Mouse (Mus musculus): ENCODE data around the gene Cfl1. TPM values are rescaled to one million over a fixed set of nuclear protein-coding genes. Genes with fewer than 3 reads are reported as not detected.

Cfl1 gene
- 2,455 and 2,528 TPM in 2 replicates for polyA plus RNA-seq (2014; fragmentation: Nextera tagmentation; extraction: Ambion mirVana)

DNA sequence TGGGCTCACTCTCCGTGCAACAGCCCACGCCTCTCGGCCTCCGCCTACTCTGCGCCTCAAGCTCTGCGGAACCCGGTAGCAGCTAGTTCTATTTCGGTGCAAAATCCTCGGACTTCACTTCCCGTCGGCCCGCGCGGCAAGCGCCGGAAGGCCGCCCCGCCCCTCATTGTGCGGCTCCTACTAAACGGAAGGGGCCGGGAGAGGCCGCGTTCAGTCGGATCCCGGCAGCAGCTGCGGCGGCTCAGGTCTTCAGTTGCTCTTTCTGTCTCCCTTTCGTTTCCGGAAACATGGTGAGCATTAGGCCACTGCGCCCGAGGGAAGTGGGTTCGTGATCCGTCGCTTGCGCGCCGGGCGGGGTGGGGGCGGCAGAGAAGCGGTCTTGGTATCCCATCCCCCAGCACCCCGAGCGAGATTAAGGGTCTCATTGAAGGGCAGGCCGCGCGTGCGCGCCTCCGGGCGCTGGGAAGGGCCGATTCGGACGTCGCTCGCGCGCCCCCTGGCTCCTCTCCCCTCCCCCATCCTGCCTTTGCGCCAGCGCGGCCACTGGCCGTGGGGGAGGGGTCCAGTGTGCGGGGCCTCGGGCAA lies at the start of gene Cfl1:
TSS of gene Cfl1 (plus strand) at position 143 of the 585 bp plus-strand sequence.
- no peaks in the 10 kb centered on the region for H3K9me3 ChIP-seq (replicated peaks; ENCODE audit: control insufficient read depth, low read length)
- H3K36me3 ChIP-seq (ENCODE audit: control insufficient read depth, insufficient read depth, low read length) = peaks cover 22% of the 10 kb centered on the region
- peak within 1 kb of the TSS; percentile 82 for H3K4me2 ChIP-seq
- peak within 1 kb of the TSS; percentile 100 for H3K27ac ChIP-seq (ENCODE audit: low read depth, low read length)
- peak within 1 kb of the TSS; percentile 95 for H3K9ac ChIP-seq (ENCODE audit: low read depth, low read length)
- H3K27me3 ChIP-seq (ENCODE audit: control insufficient read depth, insufficient read depth, low read length) = no peaks in the 10 kb centered on the region
- H3K4me3 ChIP-seq (ENCODE audit: low read depth, low read length) = peak within 1 kb of the TSS; percentile 90
- peaks cover 19% of the 10 kb centered on the region for H3K4me1 ChIP-seq (ENCODE audit: control insufficient read depth, insufficient read depth, low read length)
- peak; percentile 57 for ATAC-seq (replicated peaks; ENCODE audit: insufficient number of reproducible peaks, low FRiP score, low TSS enrichment)
- WGBS (ENCODE audit: insufficient replicate concordance) = under 1% methylated on average over 54 of the region's 62 CpGs

DNA sequence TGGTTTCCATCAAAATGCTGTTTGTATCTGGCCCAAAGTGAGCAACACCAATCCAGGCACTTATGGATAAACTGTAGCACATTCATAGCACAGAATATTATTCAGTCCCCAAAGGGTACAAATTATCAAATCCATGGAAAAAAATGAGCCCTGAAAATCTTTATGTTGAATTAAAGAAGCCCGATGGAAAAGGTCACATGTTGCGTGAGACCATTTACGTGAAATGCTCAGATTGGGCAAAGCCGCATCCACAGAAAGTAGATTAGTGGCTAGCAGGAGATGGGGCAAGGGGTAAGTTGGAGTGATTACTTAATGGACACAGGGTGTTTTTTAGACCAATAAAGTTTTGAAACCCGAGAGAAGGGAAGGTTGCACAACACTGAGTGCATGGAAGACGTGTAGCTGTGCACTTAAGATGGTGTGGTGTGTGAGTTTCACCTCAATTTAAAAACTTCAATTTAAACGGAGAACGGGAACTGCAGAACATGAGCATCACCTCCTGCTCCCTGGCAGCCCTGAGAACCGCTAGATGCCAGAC lies 45.8 kb upstream of the Cfl1 start:
- Histone ChIP-seq H3K36me3 (ENCODE audit: control insufficient read depth, insufficient read depth, low read length) (no peaks in the 10 kb centered on the region), H3K4me1 (ENCODE audit: control insufficient read depth, insufficient read depth, low read length) (peaks cover 19% of the 10 kb centered on the region), H3K9ac (ENCODE audit: low read depth, low read length) (no peak overlapping the region), H3K9me3 (replicated peaks; ENCODE audit: control insufficient read depth, low read length) (peaks cover 4% of the 10 kb centered on the region), H3K27ac (ENCODE audit: low read depth, low read length) (no peak overlapping the region), H3K4me3 (ENCODE audit: low read depth, low read length) (no peak overlapping the region), H3K27me3 (ENCODE audit: control insufficient read depth, insufficient read depth, low read length) (peaks cover 45% of the 10 kb centered on the region), H3K4me2 (no peak overlapping the region)
- ATAC-seq (replicated peaks; ENCODE audit: insufficient number of reproducible peaks, low FRiP score, low TSS enrichment) = no peak
- WGBS (ENCODE audit: insufficient replicate concordance) = 63% methylated on average over 9 of the region's 9 CpGs

DNA sequence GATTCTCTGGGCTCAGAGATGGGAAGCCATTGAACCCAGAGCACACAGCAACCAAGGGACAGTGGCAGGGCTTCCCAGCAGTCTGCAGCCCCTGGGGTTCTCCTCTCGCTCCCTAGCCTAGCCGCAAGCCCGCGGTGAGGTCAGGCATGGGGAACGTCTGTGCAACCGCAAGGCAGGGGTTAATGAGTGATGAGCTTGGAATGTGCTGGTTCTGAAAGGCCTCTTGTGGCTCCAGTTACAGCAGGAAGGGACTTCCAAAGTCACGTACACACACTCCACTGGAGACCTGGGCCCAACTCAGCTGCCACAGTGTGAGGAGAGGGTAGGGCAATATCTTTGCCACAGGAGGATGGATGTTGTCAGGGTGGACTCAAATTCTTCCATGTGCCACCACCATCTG lies 45.3 kb upstream of the Cfl1 start:
- no peak overlapping the region for H3K4me3 ChIP-seq (ENCODE audit: low read depth, low read length)
- no peaks in the 10 kb centered on the region for H3K36me3 ChIP-seq (ENCODE audit: control insufficient read depth, insufficient read depth, low read length)
- WGBS (ENCODE audit: insufficient replicate concordance) = 27% methylated on average over 7 of the region's 7 CpGs
- peaks cover 4% of the 10 kb centered on the region for H3K9me3 ChIP-seq (replicated peaks; ENCODE audit: control insufficient read depth, low read length)
- peaks cover 48% of the 10 kb centered on the region for H3K27me3 ChIP-seq (ENCODE audit: control insufficient read depth, insufficient read depth, low read length)
- ATAC-seq (replicated peaks; ENCODE audit: insufficient number of reproducible peaks, low FRiP score, low TSS enrichment) = no peak
- H3K9ac ChIP-seq (ENCODE audit: low read depth, low read length) = no peak overlapping the region
- H3K27ac ChIP-seq (ENCODE audit: low read depth, low read length) = no peak overlapping the region
- peaks cover 19% of the 10 kb centered on the region for H3K4me1 ChIP-seq (ENCODE audit: control insufficient read depth, insufficient read depth, low read length)
- H3K4me2 ChIP-seq = no peak overlapping the region

GRCm38 (mm10) chr19:5445747-5446146 lies 44.5 kb upstream of the Cfl1 start:
- Histone ChIP-seq H3K27ac (ENCODE audit: low read depth, low read length) (no peak overlapping the region), H3K9me3 (replicated peaks; ENCODE audit: control insufficient read depth, low read length) (no peaks in the 10 kb centered on the region), H3K4me3 (ENCODE audit: low read depth, low read length) (no peak overlapping the region), H3K4me2 (no peak overlapping the region), H3K4me1 (ENCODE audit: control insufficient read depth, insufficient read depth, low read length) (peaks cover 21% of the 10 kb centered on the region), H3K9ac (ENCODE audit: low read depth, low read length) (no peak overlapping the region), H3K36me3 (ENCODE audit: control insufficient read depth, insufficient read depth, low read length) (no peaks in the 10 kb centered on the region), H3K27me3 (ENCODE audit: control insufficient read depth, insufficient read depth, low read length) (peaks cover 53% of the 10 kb centered on the region)
- no peak for ATAC-seq (replicated peaks; ENCODE audit: insufficient number of reproducible peaks, low FRiP score, low TSS enrichment)
- WGBS (ENCODE audit: insufficient replicate concordance) = 85% methylated on average over 5 of the region's 5 CpGs

GRCm38 (mm10) chr19:5447515-5448353 lies 42.5 kb upstream of the Cfl1 start, which contains the start of gene Fosl1:
Fosl1 (plus strand) TSS chr19:5447547.
- peak within 1 kb of the TSS; percentile 92 for H3K4me2 ChIP-seq
- H3K36me3 ChIP-seq (ENCODE audit: control insufficient read depth, insufficient read depth, low read length) = no peaks in the 10 kb centered on the region
- peak within 1 kb of the TSS; percentile 50 for H3K9ac ChIP-seq (ENCODE audit: low read depth, low read length)
- 1% methylated on average over 66 of the region's 70 CpGs for WGBS (ENCODE audit: insufficient replicate concordance)
- peaks cover 21% of the 10 kb centered on the region for H3K4me1 ChIP-seq (ENCODE audit: control insufficient read depth, insufficient read depth, low read length)
- ATAC-seq (replicated peaks; ENCODE audit: insufficient number of reproducible peaks, low FRiP score, low TSS enrichment) = peak; percentile 53; the same call in 1 of the 2 replicates
- H3K27ac ChIP-seq (ENCODE audit: low read depth, low read length) = no peak within 1 kb of the TSS
- no peaks in the 10 kb centered on the region for H3K9me3 ChIP-seq (replicated peaks; ENCODE audit: control insufficient read depth, low read length)
- H3K4me3 ChIP-seq (ENCODE audit: low read depth, low read length) = peak within 1 kb of the TSS; percentile 57
- H3K27me3 ChIP-seq (ENCODE audit: control insufficient read depth, insufficient read depth, low read length) = peaks cover 53% of the 10 kb centered on the region

DNA sequence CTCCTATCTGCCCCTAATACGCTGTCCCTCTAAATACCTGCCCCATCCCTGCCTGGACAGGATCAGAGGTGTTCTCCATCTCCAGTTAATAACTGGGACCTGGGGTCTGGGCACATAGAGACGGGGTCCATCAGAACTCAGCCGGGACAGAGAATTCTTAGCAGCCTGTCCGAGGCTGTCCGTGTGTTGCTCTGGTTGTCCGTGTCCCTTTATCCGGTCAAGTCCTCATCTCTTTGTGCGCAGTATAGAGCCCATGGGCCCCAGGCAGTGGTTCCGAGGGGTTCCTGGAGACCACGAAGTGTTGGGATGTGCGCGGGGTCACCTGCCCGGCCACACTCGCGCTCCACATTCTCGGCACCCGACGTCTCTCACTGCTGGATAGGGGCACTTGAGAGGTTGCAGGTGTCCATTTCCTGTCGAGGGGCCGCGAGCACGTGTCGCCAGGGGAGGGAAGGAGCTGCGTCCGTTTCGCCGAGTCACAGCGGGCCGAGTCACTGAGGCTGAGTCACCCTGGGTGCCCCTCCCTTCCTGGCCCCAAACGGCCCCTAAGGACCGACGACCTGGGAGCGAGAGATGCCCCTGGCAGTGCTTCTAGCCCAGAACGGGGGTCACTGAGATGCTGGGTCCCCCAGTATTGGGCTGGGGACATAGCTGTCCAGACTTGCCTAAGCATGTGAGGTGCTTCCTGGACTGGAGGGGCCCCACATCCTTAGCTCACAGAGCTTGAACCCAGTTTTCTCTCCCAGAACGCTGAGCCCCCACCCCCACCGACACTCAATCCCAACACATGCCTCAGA lies 41.7 kb upstream of the Cfl1 start:
- peak overlapping the region; percentile 92 for H3K4me2 ChIP-seq
- no peaks in the 10 kb centered on the region for H3K9me3 ChIP-seq (replicated peaks; ENCODE audit: control insufficient read depth, low read length)
- H3K4me3 ChIP-seq (ENCODE audit: low read depth, low read length) = peak overlapping the region; percentile 57
- ATAC-seq (replicated peaks; ENCODE audit: insufficient number of reproducible peaks, low FRiP score, low TSS enrichment) = peak; percentile 53; the same call in 1 of the 2 replicates
- WGBS (ENCODE audit: insufficient replicate concordance) = 7% methylated on average over 30 of the region's 36 CpGs
- no peak overlapping the region for H3K27ac ChIP-seq (ENCODE audit: low read depth, low read length)
- H3K36me3 ChIP-seq (ENCODE audit: control insufficient read depth, insufficient read depth, low read length) = no peaks in the 10 kb centered on the region
- H3K27me3 ChIP-seq (ENCODE audit: control insufficient read depth, insufficient read depth, low read length) = peaks cover 53% of the 10 kb centered on the region
- peaks cover 21% of the 10 kb centered on the region for H3K4me1 ChIP-seq (ENCODE audit: control insufficient read depth, insufficient read depth, low read length)
- H3K9ac ChIP-seq (ENCODE audit: low read depth, low read length) = peak overlapping the region; percentile 50; the same call in 1 of the 2 replicates

GRCm38 (mm10) chr19:5449673-5450072 lies 40.6 kb upstream of the Cfl1 start:
- Histone ChIP-seq H3K4me1 (ENCODE audit: control insufficient read depth, insufficient read depth, low read length) (peaks cover 21% of the 10 kb centered on the region), H3K4me3 (ENCODE audit: low read depth, low read length) (no peak overlapping the region), H3K36me3 (ENCODE audit: control insufficient read depth, insufficient read depth, low read length) (no peaks in the 10 kb centered on the region), H3K9me3 (replicated peaks; ENCODE audit: control insufficient read depth, low read length) (no peaks in the 10 kb centered on the region), H3K27ac (ENCODE audit: low read depth, low read length) (no peak overlapping the region), H3K9ac (ENCODE audit: low read depth, low read length) (no peak overlapping the region), H3K4me2 (no peak overlapping the region), H3K27me3 (ENCODE audit: control insufficient read depth, insufficient read depth, low read length) (peaks cover 48% of the 10 kb centered on the region)
- no peak for ATAC-seq (replicated peaks; ENCODE audit: insufficient number of reproducible peaks, low FRiP score, low TSS enrichment)
- 77% methylated on average over 3 of the region's 3 CpGs for WGBS (ENCODE audit: insufficient replicate concordance)

GRCm38 (mm10) chr19:5451766-5452165 lies 38.5 kb upstream of the Cfl1 start:
- WGBS (ENCODE audit: insufficient replicate concordance) = 70% methylated on average over 6 of the region's 6 CpGs

More at GRCm38 (mm10) chr19:5451766-5452165, 38.5 kb upstream of the Cfl1 start:
- no peaks in the 10 kb centered on the region for H3K9me3 ChIP-seq (replicated peaks; ENCODE audit: control insufficient read depth, low read length)
- no peak overlapping the region for H3K9ac ChIP-seq (ENCODE audit: low read depth, low read length)
- no peak overlapping the region for H3K27ac ChIP-seq (ENCODE audit: low read depth, low read length)
- no peaks in the 10 kb centered on the region for H3K36me3 ChIP-seq (ENCODE audit: control insufficient read depth, insufficient read depth, low read length)
- peaks cover 36% of the 10 kb centered on the region for H3K4me1 ChIP-seq (ENCODE audit: control insufficient read depth, insufficient read depth, low read length)
- peaks cover 35% of the 10 kb centered on the region for H3K27me3 ChIP-seq (ENCODE audit: control insufficient read depth, insufficient read depth, low read length)
- H3K4me3 ChIP-seq (ENCODE audit: low read depth, low read length) = no peak overlapping the region
- no peak for ATAC-seq (replicated peaks; ENCODE audit: insufficient number of reproducible peaks, low FRiP score, low TSS enrichment)
- no peak overlapping the region for H3K4me2 ChIP-seq
